Mouse (Mus musculus): Measurements from ENCODE around the gene Timm22. TPM values are rescaled to one million over a fixed set of nuclear protein-coding genes. Genes with fewer than 3 reads are reported as not detected.

Gene Timm22
- polyA plus RNA-seq (2015; fragmentation: Nextera tagmentation; extraction: Ambion mirVana) = 101 and 106 TPM in 2 replicates

DNA sequence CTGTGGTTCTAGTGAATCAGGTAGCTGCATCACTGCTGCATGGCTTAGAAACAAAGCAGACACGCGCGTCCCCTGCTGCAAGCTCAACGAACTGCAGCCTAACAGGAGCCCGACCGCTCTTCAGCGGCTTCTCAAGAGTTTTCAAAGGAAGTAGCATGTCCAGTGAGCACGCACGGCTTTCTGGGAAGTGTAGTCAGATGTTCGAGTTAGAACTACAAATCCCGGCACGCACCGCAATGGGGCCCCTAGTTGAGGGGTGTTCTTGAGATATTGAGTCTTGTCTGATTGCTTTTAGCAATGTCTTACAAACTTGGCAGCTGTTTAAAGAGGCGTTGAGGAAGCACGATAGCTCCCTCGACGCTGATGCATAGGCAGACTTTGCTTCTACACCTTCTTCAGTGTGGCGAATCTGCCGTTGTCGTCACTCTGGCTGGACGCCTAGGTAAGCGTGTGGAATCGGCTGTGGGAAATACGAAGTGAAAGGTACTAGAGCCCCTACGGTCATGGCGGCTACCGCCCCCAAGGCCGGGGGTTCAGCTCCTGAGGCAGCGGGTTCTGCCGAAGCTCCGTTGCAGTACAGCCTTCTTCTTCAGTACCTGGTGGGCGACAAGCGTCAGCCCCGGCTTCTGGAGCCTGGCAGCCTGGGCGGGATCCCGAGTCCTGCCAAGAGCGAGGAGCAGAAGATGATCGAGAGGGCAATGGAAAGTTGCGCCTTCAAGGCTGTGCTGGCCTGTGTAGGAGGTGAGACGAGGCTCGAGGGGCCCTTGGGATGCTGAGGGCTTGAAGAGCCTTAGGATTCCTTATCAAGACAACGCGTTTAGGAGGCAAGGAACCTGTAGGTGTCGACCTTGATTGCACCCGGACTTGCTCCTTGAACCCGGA lies at the start of gene Timm22:
TSS of gene Timm22 (plus strand) at position 251 of the 882 bp plus-strand sequence.
- Histone ChIP-seq H3K9ac (peak within 1 kb of the TSS; percentile 99), H3K4me1 (peaks cover 8% of the 10 kb centered on the region), H3K9me3 (replicated peaks) (no peaks in the 10 kb centered on the region), H3K36me3 (peaks cover 10% of the 10 kb centered on the region), H3K4me2 (replicated peaks) (peak within 1 kb of the TSS; percentile 78), H3K27me3 (no peaks in the 10 kb centered on the region; the same call in 1 of the 2 replicates), H3K27ac (replicated peaks) (peak within 1 kb of the TSS; percentile 91), H3K4me3 (replicated peaks) (peak within 1 kb of the TSS; percentile 76)
- peak; percentile 94 for ATAC-seq (ENCODE audit: insufficient number of reproducible peaks, low FRiP score, low TSS enrichment, low read depth)
- WGBS = 0% methylated on average over 46 of the region's 46 CpGs

- H3K4me2 ChIP-seq (replicated peaks) = no peak overlapping the region
- no peak for ATAC-seq (ENCODE audit: insufficient number of reproducible peaks, low FRiP score, low TSS enrichment, low read depth)
- no peak overlapping the region for H3K27ac ChIP-seq (replicated peaks)
- H3K4me3 ChIP-seq (replicated peaks) = no peak overlapping the region
- WGBS = 84% methylated on average over 12 of the region's 12 CpGs
- 0 out of 2 replicates have a peak, but pooled peaks cover 5% of the 10 kb centered on the region for H3K36me3 ChIP-seq
- H3K4me1 ChIP-seq = peaks cover 77% of the 10 kb centered on the region
- H3K9me3 ChIP-seq (replicated peaks) = no peaks in the 10 kb centered on the region
- no peaks in the 10 kb centered on the region for H3K27me3 ChIP-seq
- no peak overlapping the region for H3K9ac ChIP-seq
Observed at GRCm38 (mm10) chr11:76357464-76357863, 49.3 kb upstream of the Timm22 start.

DNA sequence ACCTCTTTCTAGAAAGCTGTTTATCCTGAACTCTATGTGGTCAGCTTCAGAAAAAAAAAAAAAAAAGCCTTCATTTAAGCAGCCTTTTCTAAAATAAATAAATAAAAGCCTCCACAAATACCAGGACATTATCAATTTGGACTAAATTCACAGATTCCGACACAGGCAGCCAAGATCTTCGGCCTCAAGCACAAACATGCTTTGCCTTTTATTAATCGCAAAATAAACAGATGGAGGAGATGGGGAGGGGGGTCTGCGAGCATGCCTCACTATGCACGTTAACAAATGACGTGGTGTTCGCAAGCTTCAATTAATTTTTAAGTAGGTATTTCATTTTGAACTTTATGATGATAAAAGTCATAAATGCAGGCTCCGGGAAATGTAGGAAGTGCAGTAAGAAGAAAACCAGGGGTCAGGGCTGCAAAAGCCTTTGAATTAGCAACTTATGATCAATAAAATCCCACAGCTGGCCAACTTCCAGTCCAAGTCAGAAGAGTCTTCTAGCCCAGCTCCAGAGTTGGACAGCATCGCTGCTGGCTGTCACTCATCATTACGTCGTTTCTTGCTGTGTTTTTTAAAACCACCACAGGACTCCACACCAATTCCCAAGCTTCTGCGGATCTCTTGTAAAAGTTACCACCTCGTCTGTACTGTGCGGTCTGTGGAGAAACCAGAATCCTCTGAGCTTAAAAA lies 48.0 kb upstream of the Timm22 start:
- no peak overlapping the region for H3K9ac ChIP-seq
- 0 out of 2 replicates have a peak, but pooled peaks cover 5% of the 10 kb centered on the region for H3K36me3 ChIP-seq
- H3K9me3 ChIP-seq (replicated peaks) = no peaks in the 10 kb centered on the region
- no peak overlapping the region for H3K4me3 ChIP-seq (replicated peaks)
- peak overlapping the region; percentile 48 for H3K27ac ChIP-seq (replicated peaks)
- peak; percentile 41; the same call in 1 of the 2 replicates for ATAC-seq (ENCODE audit: insufficient number of reproducible peaks, low FRiP score, low TSS enrichment, low read depth)
- 40% methylated on average over 14 of the region's 14 CpGs for WGBS
- no peaks in the 10 kb centered on the region for H3K27me3 ChIP-seq
- H3K4me2 ChIP-seq (replicated peaks) = no peak overlapping the region
- peaks cover 72% of the 10 kb centered on the region for H3K4me1 ChIP-seq

- WGBS = 70% methylated on average over 6 of the region's 6 CpGs
Observed at GRCm38 (mm10) chr11:76360255-76360654, 46.5 kb upstream of the Timm22 start.

DNA sequence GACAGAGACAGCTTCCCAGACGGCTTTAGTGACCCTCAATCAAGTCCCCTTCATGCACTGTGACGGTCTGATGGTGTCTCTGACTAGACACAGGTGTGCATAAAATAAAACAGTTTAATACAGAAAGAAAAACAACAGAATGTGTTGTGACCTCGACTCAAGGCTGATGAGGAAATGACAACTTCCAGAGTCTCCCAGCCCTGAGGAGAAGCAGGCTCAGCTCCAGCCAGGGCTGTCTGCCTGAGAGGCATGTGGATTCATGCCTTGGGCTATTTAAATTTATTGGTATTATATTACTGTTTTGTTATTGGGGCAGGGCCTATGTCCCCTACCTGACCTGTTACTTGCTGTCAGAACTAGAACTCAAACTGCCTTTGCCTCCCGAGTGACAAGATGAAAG lies 45.3 kb upstream of the Timm22 start:
- Histone ChIP-seq H3K4me2 (replicated peaks) (no peak overlapping the region), H3K36me3 (peaks cover 7% of the 10 kb centered on the region; the same call in 1 of the 2 replicates), H3K27ac (replicated peaks) (no peak overlapping the region), H3K27me3 (no peaks in the 10 kb centered on the region), H3K4me1 (peaks cover 55% of the 10 kb centered on the region), H3K9me3 (replicated peaks) (no peaks in the 10 kb centered on the region), H3K4me3 (replicated peaks) (no peak overlapping the region), H3K9ac (no peak overlapping the region)
- 52% methylated on average over 4 of the region's 4 CpGs for WGBS
- ATAC-seq (ENCODE audit: insufficient number of reproducible peaks, low FRiP score, low TSS enrichment, low read depth) = no peak

More at GRCm38 (mm10) chr11:76360255-76360654, 46.5 kb upstream of the Timm22 start:
- H3K27me3 ChIP-seq = no peaks in the 10 kb centered on the region
- H3K27ac ChIP-seq (replicated peaks) = no peak overlapping the region
- no peaks in the 10 kb centered on the region for H3K9me3 ChIP-seq (replicated peaks)
- H3K4me1 ChIP-seq = peaks cover 63% of the 10 kb centered on the region
- no peak for ATAC-seq (ENCODE audit: insufficient number of reproducible peaks, low FRiP score, low TSS enrichment, low read depth)
- H3K4me3 ChIP-seq (replicated peaks) = no peak overlapping the region
- H3K36me3 ChIP-seq = 0 out of 2 replicates have a peak, but pooled peaks cover 4% of the 10 kb centered on the region
- H3K9ac ChIP-seq = no peak overlapping the region
- H3K4me2 ChIP-seq (replicated peaks) = no peak overlapping the region

DNA sequence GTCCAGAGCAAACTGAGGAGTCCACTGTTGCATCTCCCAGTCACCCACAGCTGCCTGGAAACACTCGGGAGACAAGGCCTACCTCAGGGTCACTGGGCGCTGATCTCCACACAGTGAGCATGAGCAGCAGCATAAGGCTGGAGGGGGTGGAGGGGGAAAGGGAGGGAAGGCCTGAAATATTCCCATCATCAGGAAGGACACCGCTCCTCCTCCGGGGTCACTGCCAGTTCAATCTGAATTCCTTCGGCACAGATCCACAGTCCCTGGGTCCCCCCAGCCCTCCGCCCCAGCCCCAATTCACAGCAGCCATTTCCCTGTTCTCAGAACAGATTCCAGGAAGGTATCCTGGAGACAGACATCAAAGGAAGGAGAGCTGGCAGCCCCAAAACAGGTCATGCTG lies 43.6 kb upstream of the Timm22 start:
- WGBS = 24% methylated on average over 6 of the region's 6 CpGs
- Histone ChIP-seq H3K27ac (replicated peaks) (peak overlapping the region; percentile 29; the same call in 1 of the 2 replicates), H3K9ac (no peak overlapping the region), H3K4me3 (replicated peaks) (no peak overlapping the region), H3K36me3 (peaks cover 9% of the 10 kb centered on the region; the same call in 1 of the 2 replicates), H3K27me3 (no peaks in the 10 kb centered on the region), H3K9me3 (replicated peaks) (no peaks in the 10 kb centered on the region), H3K4me1 (peaks cover 56% of the 10 kb centered on the region), H3K4me2 (replicated peaks) (no peak overlapping the region)
- ATAC-seq (ENCODE audit: insufficient number of reproducible peaks, low FRiP score, low TSS enrichment, low read depth) = no peak

DNA sequence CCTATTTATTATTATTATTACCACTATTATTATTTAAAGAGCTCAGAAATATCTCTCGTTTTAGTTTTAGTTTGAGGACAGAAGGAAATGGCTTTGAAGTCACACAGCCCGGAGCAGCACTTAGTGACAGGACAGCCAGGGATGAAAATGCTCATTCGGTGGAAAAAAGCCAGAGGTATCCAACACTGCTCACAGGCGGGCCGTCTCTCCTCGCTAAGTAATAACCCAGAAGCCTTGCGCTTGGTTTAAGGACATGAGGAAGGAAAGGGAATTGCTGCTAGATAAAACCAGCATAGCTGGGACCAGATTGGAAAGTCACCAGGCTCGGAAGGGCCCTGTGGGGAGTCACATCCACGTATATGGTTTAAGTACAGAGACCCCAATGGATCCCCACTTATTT lies 43.1 kb upstream of the Timm22 start:
- WGBS = 35% methylated on average over 9 of the region's 9 CpGs
- ATAC-seq (ENCODE audit: insufficient number of reproducible peaks, low FRiP score, low TSS enrichment, low read depth) = no peak
- H3K9ac ChIP-seq = no peak overlapping the region

GRCm38 (mm10) chr11:76364038-76364437 lies 42.7 kb upstream of the Timm22 start:
- no peaks in the 10 kb centered on the region for H3K27me3 ChIP-seq
- no peak overlapping the region for H3K4me2 ChIP-seq (replicated peaks)
- no peak for ATAC-seq (ENCODE audit: insufficient number of reproducible peaks, low FRiP score, low TSS enrichment, low read depth)
- WGBS = 72% methylated on average over 5 of the region's 5 CpGs
- H3K27ac ChIP-seq (replicated peaks) = 0 out of 2 replicates have a peak overlapping the region, but pooled peaks have one; percentile 34
- peaks cover 9% of the 10 kb centered on the region; the same call in 1 of the 2 replicates for H3K36me3 ChIP-seq
- H3K4me1 ChIP-seq = peaks cover 52% of the 10 kb centered on the region
- H3K9me3 ChIP-seq (replicated peaks) = no peaks in the 10 kb centered on the region
- H3K9ac ChIP-seq = no peak overlapping the region
- no peak overlapping the region for H3K4me3 ChIP-seq (replicated peaks)

More for the DNA sequence above, 43.1 kb upstream of the Timm22 start:
- H3K4me2 ChIP-seq (replicated peaks) = no peak overlapping the region
- H3K27me3 ChIP-seq = no peaks in the 10 kb centered on the region
- H3K9me3 ChIP-seq (replicated peaks) = no peaks in the 10 kb centered on the region
- peaks cover 54% of the 10 kb centered on the region for H3K4me1 ChIP-seq
- peaks cover 9% of the 10 kb centered on the region; the same call in 1 of the 2 replicates for H3K36me3 ChIP-seq
- no peak overlapping the region for H3K27ac ChIP-seq (replicated peaks)
- H3K4me3 ChIP-seq (replicated peaks) = no peak overlapping the region

GRCm38 (mm10) chr11:76366720-76367119 lies 40.0 kb upstream of the Timm22 start:
- 87% methylated on average over 15 of the region's 15 CpGs for WGBS

DNA sequence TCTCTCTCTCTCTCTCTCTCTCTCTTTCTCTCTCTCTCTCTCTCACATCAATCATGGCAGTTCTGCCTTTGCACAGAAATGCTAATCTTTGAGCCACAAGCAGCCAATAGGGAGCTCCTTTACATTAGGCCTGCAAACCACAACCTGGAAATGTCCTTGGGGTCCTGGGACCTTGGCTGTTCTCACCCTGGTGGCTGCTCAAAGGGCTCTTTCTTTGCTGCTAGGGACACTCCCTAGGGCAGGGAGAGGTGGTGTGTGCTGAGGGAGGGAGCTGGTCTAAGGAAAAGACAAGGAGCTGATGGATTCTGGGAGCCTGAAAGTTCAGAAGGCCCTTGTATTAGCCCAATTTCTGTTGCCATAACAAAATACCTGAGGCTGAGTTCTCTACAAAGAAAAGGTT lies 36.3 kb upstream of the Timm22 start:
- H3K9ac ChIP-seq = no peak overlapping the region
- no peak for ATAC-seq (ENCODE audit: insufficient number of reproducible peaks, low FRiP score, low TSS enrichment, low read depth)
- H3K9me3 ChIP-seq (replicated peaks) = no peaks in the 10 kb centered on the region
- H3K36me3 ChIP-seq = peaks cover 5% of the 10 kb centered on the region; the same call in 1 of the 2 replicates
- H3K27me3 ChIP-seq = no peaks in the 10 kb centered on the region
- 0 out of 2 replicates have a peak overlapping the region, but pooled peaks have one; percentile 11 for H3K27ac ChIP-seq (replicated peaks)
- H3K4me1 ChIP-seq = peaks cover 77% of the 10 kb centered on the region
- no peak overlapping the region for H3K4me2 ChIP-seq (replicated peaks)
- H3K4me3 ChIP-seq (replicated peaks) = no peak overlapping the region

More at GRCm38 (mm10) chr11:76366720-76367119, 40.0 kb upstream of the Timm22 start:
- Histone ChIP-seq H3K27ac (replicated peaks) (no peak overlapping the region), H3K9ac (no peak overlapping the region), H3K4me1 (peaks cover 55% of the 10 kb centered on the region), H3K4me2 (replicated peaks) (no peak overlapping the region), H3K4me3 (replicated peaks) (no peak overlapping the region), H3K36me3 (peaks cover 9% of the 10 kb centered on the region; the same call in 1 of the 2 replicates), H3K27me3 (no peaks in the 10 kb centered on the region), H3K9me3 (replicated peaks) (no peaks in the 10 kb centered on the region)
- no peak for ATAC-seq (ENCODE audit: insufficient number of reproducible peaks, low FRiP score, low TSS enrichment, low read depth)

GRCm38 (mm10) chr11:76372120-76372519 lies 34.6 kb upstream of the Timm22 start:
- H3K4me3 ChIP-seq (replicated peaks) = no peak overlapping the region
- no peaks in the 10 kb centered on the region for H3K27me3 ChIP-seq
- ATAC-seq (ENCODE audit: insufficient number of reproducible peaks, low FRiP score, low TSS enrichment, low read depth) = no peak
- H3K4me1 ChIP-seq = peaks cover 80% of the 10 kb centered on the region
- H3K36me3 ChIP-seq = no peaks in the 10 kb centered on the region
- H3K9ac ChIP-seq = no peak overlapping the region
- no peak overlapping the region for H3K27ac ChIP-seq (replicated peaks)
- no peaks in the 10 kb centered on the region for H3K9me3 ChIP-seq (replicated peaks)
- 75% methylated on average over 2 of the region's 2 CpGs for WGBS
- H3K4me2 ChIP-seq (replicated peaks) = no peak overlapping the region

Data from embryonic facial prominence, embryonic 15.5 days (tissue).